Mouse (Mus musculus) brown adipose tissue, adult 24 weeks (tissue): ENCODE data around the gene Tradd. TPM values are rescaled to one million over a fixed set of nuclear protein-coding genes. Genes with fewer than 3 reads are reported as not detected.
"Not testable (repeated sequence)": the region's sequence is repeated elsewhere in the genome, so short reads cannot be mapped to it uniquely, and the experiment has no call there.

ENCODE experiments used
- H3K27ac ChIP-seq: fragments of 200-500 bp; replicated peaks from 2 replicates; pipeline ENCODE4 v1.5.1; 2012; ENCODE audit warnings: low read depth, mild to moderate bottlenecking, low read length
- H3K4me1 ChIP-seq: fragments of 200-500 bp; 2 replicates; pipeline ENCODE4 v1.6.1; 2012; ENCODE audit warnings: low read length, mixed read lengths; ENCODE audit not compliant: control insufficient read depth, insufficient read depth, insufficient read length
- H3K4me3 ChIP-seq: fragments of 200-500 bp; 2 replicates; pipeline ENCODE4 v1.5.1; 2012; ENCODE audit warnings: low read depth, mild to moderate bottlenecking, low read length, moderate library complexity; ENCODE audit not compliant: insufficient read depth
- polyA plus RNA-seq: library from polyadenylated mRNA; stranded (reverse); fragments of >200 nt; gene quantifications from 2 replicates; pipeline ENCODE4 v1.2.4, GENCODE M21; 2012; ENCODE audit not compliant: missing spikeins, insufficient read depth, insufficient read length

Tradd gene
- polyA plus RNA-seq, 1 experiment, result 5.1 TPM

GRCm38 (mm10) chr8:105303396-105303795 lies 39.0 kb upstream of the Tradd start:
- Histone ChIP-seq H3K4me3 (no peak overlapping the region), H3K27ac (no peak overlapping the region), H3K4me1 (peaks cover 8% of the 10 kb centered on the region; the same call in 1 of the 2 replicates)

- peaks cover 5% of the 10 kb centered on the region; the same call in 1 of the 2 replicates for H3K4me1 ChIP-seq
- H3K27ac ChIP-seq, result no peak overlapping the region
- no peak overlapping the region for H3K4me3 ChIP-seq
These were observed 35.6 kb upstream of the Tradd start for GRCm38 (mm10) chr8:105299962-105300361.

GRCm38 (mm10) chr8:105298351-105299252 lies 34.2 kb upstream of the Tradd start:
- Histone ChIP-seq H3K27ac (no peak overlapping the region), H3K4me3 (peak overlapping the region; percentile 82), H3K4me1 (0 out of 2 replicates have a peak, but pooled peaks cover 3% of the 10 kb centered on the region)

- 0 out of 2 replicates have a peak, but pooled peaks cover 3% of the 10 kb centered on the region for H3K4me1 ChIP-seq
- H3K27ac ChIP-seq, result peak within 1 kb of the TSS; percentile 80
- H3K4me3 ChIP-seq, result peak within 1 kb of the TSS; percentile 82
These were observed 33.2 kb upstream of the Tradd start, which contains the start of gene E2f4 for GRCm38 (mm10) chr8:105297511-105298192. Gene E2f4 (plus strand): TSS chr8:105297663.

GRCm38 (mm10) chr8:105295895-105296573 lies 31.6 kb upstream of the Tradd start, which contains the start of gene Exoc3l:
Gene Exoc3l (minus strand): TSS chr8:105296101.
- H3K4me1 ChIP-seq, result 0 out of 2 replicates have a peak, but pooled peaks cover 3% of the 10 kb centered on the region
- peak within 1 kb of the TSS; percentile 80 for H3K27ac ChIP-seq
- peak within 1 kb of the TSS; percentile 55 for H3K4me3 ChIP-seq

- Histone ChIP-seq H3K4me3 (peak overlapping the region; percentile 55), H3K27ac (peak overlapping the region; percentile 80), H3K4me1 (peaks cover 7% of the 10 kb centered on the region; the same call in 1 of the 2 replicates)
These were observed 30.8 kb upstream of the Tradd start for GRCm38 (mm10) chr8:105295256-105295655.

- peaks cover 11% of the 10 kb centered on the region for H3K4me1 ChIP-seq
- peak overlapping the region; percentile 80 for H3K27ac ChIP-seq
- H3K4me3 ChIP-seq, result peak overlapping the region; percentile 55
These were observed 30.4 kb upstream of the Tradd start for GRCm38 (mm10) chr8:105294776-105295175.

GRCm38 (mm10) chr8:105293405-105293804 lies 29.0 kb upstream of the Tradd start:
- Histone ChIP-seq H3K27ac (no peak overlapping the region), H3K4me1 (peaks cover 9% of the 10 kb centered on the region), H3K4me3 (no peak overlapping the region)

- Histone ChIP-seq H3K4me1 (peaks cover 9% of the 10 kb centered on the region), H3K4me3 (no peak overlapping the region), H3K27ac (no peak overlapping the region)
These were observed 28.1 kb upstream of the Tradd start for GRCm38 (mm10) chr8:105292471-105292870.

GRCm38 (mm10) chr8:105291802-105292201 lies 27.4 kb upstream of the Tradd start:
- H3K27ac ChIP-seq, H3K4me3 ChIP-seq, H3K4me1 ChIP-seq: not testable (repeated sequence)

- H3K4me3 ChIP-seq, H3K4me1 ChIP-seq, H3K27ac ChIP-seq: not testable (repeated sequence)
These were observed 27.0 kb upstream of the Tradd start for GRCm38 (mm10) chr8:105291364-105291763.

- Histone ChIP-seq H3K27ac (no peak overlapping the region), H3K4me3 (no peak overlapping the region), H3K4me1 (peaks cover 9% of the 10 kb centered on the region)
These were observed 26.3 kb upstream of the Tradd start for GRCm38 (mm10) chr8:105290554-105291314.

- Histone ChIP-seq H3K4me1 (peaks cover 9% of the 10 kb centered on the region), H3K4me3 (peak within 1 kb of the TSS; percentile 75), H3K27ac (peak within 1 kb of the TSS; percentile 61; the same call in 1 of the 2 replicates)
These were observed 25.5 kb upstream of the Tradd start, which contains the start of gene 4931428F04Rik for GRCm38 (mm10) chr8:105289805-105290460. Gene 4931428F04Rik (minus strand): TSS chr8:105289864.
